Mouse (Mus musculus): ENCODE measurements around the gene H2al2a. TPM values are rescaled to one million over a fixed set of nuclear protein-coding genes. Genes with fewer than 3 reads are reported as not detected.

Gene H2al2a
- polyA plus RNA-seq, 1 experiment from 2014 or later, result not detected

DNA sequence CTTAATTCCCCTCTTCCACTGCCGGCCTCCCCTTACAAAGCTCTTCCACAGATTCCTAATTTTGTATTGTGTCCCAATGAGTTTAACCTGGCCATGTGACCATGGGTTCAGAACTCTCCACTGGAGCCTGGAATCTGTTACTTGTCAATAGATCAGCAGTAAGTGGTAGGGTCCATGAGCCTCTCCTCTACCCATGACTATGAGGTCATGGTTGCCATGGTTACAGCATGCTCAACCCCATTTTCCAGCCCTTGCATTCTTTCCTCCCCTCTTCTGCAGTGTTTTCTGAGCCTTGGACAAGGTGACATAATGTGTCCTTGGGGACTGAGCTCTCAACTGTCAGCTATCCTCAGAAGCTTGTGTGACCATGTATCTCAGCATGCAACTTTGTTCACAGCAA, 37.3 kb downstream of the H2al2a start:
- H3K9me3 ChIP-seq, result peaks cover 9% of the 10 kb centered on the region; the same call in 1 of the 2 replicates
- no peaks in the 10 kb centered on the region for H3K27me3 ChIP-seq (ENCODE audit: poor library complexity, severe bottlenecking)
- no peak for DNase-seq (ENCODE audit: extremely low spot score, low spot score)
- H3K36me3 ChIP-seq (replicated peaks), result no peaks in the 10 kb centered on the region
- WGBS, result 78% methylated on average over 1 of the region's 1 CpGs
- H3K4me3 ChIP-seq, result no peak overlapping the region
- H3K27ac ChIP-seq, result no peak overlapping the region
- no peaks in the 10 kb centered on the region for H3K4me1 ChIP-seq

- no peaks in the 10 kb centered on the region for H3K36me3 ChIP-seq (replicated peaks)
- WGBS, result 71% methylated on average over 3 of the region's 3 CpGs
- no peaks in the 10 kb centered on the region for H3K27me3 ChIP-seq (ENCODE audit: poor library complexity, severe bottlenecking)
- no peak for DNase-seq (ENCODE audit: extremely low spot score, low spot score)
- no peak overlapping the region for H3K27ac ChIP-seq
- no peaks in the 10 kb centered on the region for H3K9me3 ChIP-seq
- H3K4me1 ChIP-seq, result no peaks in the 10 kb centered on the region
- H3K4me3 ChIP-seq, result no peak overlapping the region
Measured at GRCm38 (mm10) chr2:17946875-17947274, 49.9 kb downstream of the H2al2a start.

Other genes starting within 250 kb of the H2al2a start
- gene A930004D18Rik, start 40.8 kb upstream of the H2al2a start, polyA plus RNA-seq (2016; fragmentation: Nextera tagmentation; extraction: Ambion mirVana), result 13.8 and 17.9 TPM in 2 replicates
- 16.0 and 17.2 TPM in 2 replicates for gene Skida1, start 52.1 kb upstream of the H2al2a start, polyA plus RNA-seq (2016; fragmentation: Nextera tagmentation; extraction: Ambion mirVana)
- gene Mllt10, start 58.3 kb upstream of the H2al2a start, polyA plus RNA-seq (2016; fragmentation: Nextera tagmentation; extraction: Ambion mirVana), result 65.0 and 68.0 TPM in 2 replicates